Mouse (Mus musculus) forebrain, embryonic 11.5 days (tissue): ENCODE data around the gene Trak1. TPM values are rescaled to one million over a fixed set of nuclear protein-coding genes. Genes with fewer than 3 reads are reported as not detected.
A peak's percentile ranks its signal among the peaks of the same experiment; 100 is the strongest.

Experiments used
- ATAC-seq: fragments of 200-750 bp; cut with Nextera tagmentation; replicated peaks from 2 replicates; pipeline ENCODE4 v1.8.0; 2017; ENCODE audit warnings: moderate TSS enrichment; ENCODE audit not compliant: low FRiP score
- DNase-seq: peaks from one replicate; pipeline ENCODE4 v3.0.0-alpha.2; 2017; ENCODE audit warnings: low spot score
- H3K27ac ChIP-seq: fragments of 300-500 bp; sonication (generic); 2 replicates; pipeline ENCODE4 v1.5.1; 2014; ENCODE audit warnings: low read depth, low read length
- H3K27me3 ChIP-seq: fragments of 300-500 bp; sonication (generic); 2 replicates; pipeline ENCODE4 v1.6.1; 2014; ENCODE audit warnings: mild to moderate bottlenecking, low read length, mixed read lengths; ENCODE audit not compliant: control insufficient read depth, insufficient read depth
- H3K36me3 ChIP-seq: fragments of 300-500 bp; sonication (generic); 2 replicates; pipeline ENCODE4 v1.6.1; 2014; ENCODE audit warnings: mild to moderate bottlenecking, low read length, moderate library complexity, mixed read lengths; ENCODE audit not compliant: control insufficient read depth, insufficient read depth
- H3K4me1 ChIP-seq: fragments of 300-500 bp; sonication (generic); replicated peaks from 2 replicates; pipeline ENCODE4 v1.6.1; 2014; ENCODE audit warnings: low read length, mixed read lengths; ENCODE audit not compliant: control insufficient read depth, insufficient read depth
- H3K4me2 ChIP-seq: fragments of 300-500 bp; sonication (generic); 2 replicates; pipeline ENCODE4 v1.6.1; 2014; ENCODE audit warnings: low read depth, mild to moderate bottlenecking, low read length, moderate library complexity, mixed read lengths; ENCODE audit not compliant: severe bottlenecking
- H3K4me3 ChIP-seq: fragments of 300-500 bp; sonication (generic); 2 replicates; pipeline ENCODE4 v1.5.1; 2014; ENCODE audit warnings: low read depth, low read length
- H3K9ac ChIP-seq: fragments of 300-500 bp; sonication (generic); 2 replicates; pipeline ENCODE4 v1.6.1; 2014; ENCODE audit warnings: low read length
- H3K9me3 ChIP-seq: fragments of 300-500 bp; sonication (generic); 2 replicates; pipeline ENCODE4 v1.6.1; 2016; ENCODE audit warnings: low read length, mixed read lengths; ENCODE audit not compliant: control insufficient read depth
- WGBS: fragments of 180-500 bp; shearing (Covaris S2); extraction: QIAGEN DNeasy Blood & Tissue Kit; methylation state at CpG from one replicate; pipeline ENCODE4 v1.1.7; 2014; 5-methylcytosine and 5-hydroxymethylcytosine counted together
- polyA plus RNA-seq: library from polyadenylated mRNA; unstranded; fragments of >200 nt; fragmentation: Nextera tagmentation; extraction: Ambion mirVana; gene quantifications from 2 replicates; pipeline ENCODE4 v1.2.1, GENCODE M21; 2014

The Trak1 gene
- polyA plus RNA-seq, 1 experiment from 2014 or later, result 33.5 TPM

DNA sequence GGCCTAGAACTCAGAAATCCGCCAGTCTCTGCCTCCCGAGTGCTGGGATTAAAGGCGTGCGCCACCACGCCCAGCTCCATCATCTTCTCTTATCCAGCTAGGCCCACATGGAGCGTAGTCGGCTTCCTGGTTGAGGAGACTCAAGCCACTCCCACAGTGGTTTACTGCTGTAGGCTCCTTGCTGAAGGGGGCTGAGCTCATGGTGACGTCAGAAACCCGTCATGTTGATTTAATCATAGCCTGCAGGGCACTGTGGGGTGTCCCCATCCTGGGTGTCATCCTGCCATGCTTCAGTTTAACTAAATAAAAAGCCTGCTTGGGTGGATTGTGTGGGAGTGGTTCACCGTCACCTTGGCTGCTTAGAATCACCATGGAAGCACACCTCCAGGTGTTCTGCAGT, 92.0 kb downstream of the Trak1 start:
- Histone ChIP-seq H3K27ac (no peak overlapping the region), H3K4me2 (no peak overlapping the region), H3K4me3 (no peak overlapping the region), H3K9ac (no peak overlapping the region), H3K36me3 (no peaks in the 10 kb centered on the region; the same call in 1 of the 2 replicates), H3K9me3 (no peaks in the 10 kb centered on the region), H3K4me1 (peaks cover 2% of the 10 kb centered on the region; the same call in 1 of the 2 replicates), H3K27me3 (no peaks in the 10 kb centered on the region)
- 90% methylated on average over 10 of the region's 10 CpGs for WGBS
- no peak for ATAC-seq
- no peak for DNase-seq

- Histone ChIP-seq H3K4me2 (no peak overlapping the region), H3K27me3 (no peaks in the 10 kb centered on the region), H3K4me1 (0 out of 2 replicates have a peak, but pooled peaks cover 2% of the 10 kb centered on the region), H3K9ac (no peak overlapping the region), H3K36me3 (no peaks in the 10 kb centered on the region; the same call in 1 of the 2 replicates), H3K27ac (no peak overlapping the region), H3K9me3 (no peaks in the 10 kb centered on the region), H3K4me3 (no peak overlapping the region)
- ATAC-seq (no peak), DNase-seq (peak; percentile 48)
- 93% methylated on average over 13 of the region's 13 CpGs for WGBS
These were observed 94.6 kb downstream of the Trak1 start for GRCm38 (mm10) chr9:121391898-121392297.

GRCm38 (mm10) chr9:121392427-121392826, 95.1 kb downstream of the Trak1 start:
- Histone ChIP-seq H3K4me2 (no peak overlapping the region), H3K9ac (no peak overlapping the region), H3K4me1 (0 out of 2 replicates have a peak, but pooled peaks cover 2% of the 10 kb centered on the region), H3K27me3 (no peaks in the 10 kb centered on the region), H3K36me3 (no peaks in the 10 kb centered on the region; the same call in 1 of the 2 replicates), H3K4me3 (no peak overlapping the region), H3K9me3 (no peaks in the 10 kb centered on the region), H3K27ac (no peak overlapping the region)
- WGBS, result 47% methylated on average over 5 of the region's 5 CpGs
- peak; percentile 75 for DNase-seq
- ATAC-seq, result no peak

GRCm38 (mm10) chr9:121393104-121393503, 95.8 kb downstream of the Trak1 start:
- Histone ChIP-seq H3K27me3 (no peaks in the 10 kb centered on the region), H3K4me1 (no peaks in the 10 kb centered on the region), H3K4me2 (no peak overlapping the region), H3K9me3 (no peaks in the 10 kb centered on the region), H3K4me3 (no peak overlapping the region), H3K36me3 (no peaks in the 10 kb centered on the region; the same call in 1 of the 2 replicates), H3K9ac (no peak overlapping the region), H3K27ac (no peak overlapping the region)
- peak; percentile 48 for DNase-seq
- no peak for ATAC-seq
- WGBS, result 95% methylated on average over 4 of the region's 4 CpGs

DNA sequence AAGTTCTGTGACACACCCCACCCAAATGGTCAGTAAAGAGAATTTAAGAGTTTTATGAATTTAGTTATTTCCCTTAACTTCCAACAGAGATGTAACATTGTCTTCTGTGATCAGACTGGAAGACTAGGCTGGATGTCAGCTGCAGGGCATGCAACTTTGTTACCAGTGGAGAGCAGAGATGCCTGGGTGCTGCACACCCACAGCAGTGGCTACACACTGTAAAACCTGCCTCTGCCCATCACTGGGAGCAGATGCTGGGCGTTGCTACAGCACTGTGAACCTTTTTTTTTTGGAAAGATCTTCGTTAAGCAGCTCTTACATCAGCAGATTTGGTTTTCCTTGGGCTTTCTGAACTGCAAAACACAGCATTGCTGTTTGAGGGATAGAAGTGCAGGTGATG, 97.6 kb downstream of the Trak1 start:
- Histone ChIP-seq H3K36me3 (no peaks in the 10 kb centered on the region; the same call in 1 of the 2 replicates), H3K27me3 (no peaks in the 10 kb centered on the region), H3K4me1 (0 out of 2 replicates have a peak, but pooled peaks cover 2% of the 10 kb centered on the region), H3K27ac (no peak overlapping the region), H3K9me3 (no peaks in the 10 kb centered on the region), H3K9ac (no peak overlapping the region), H3K4me2 (no peak overlapping the region), H3K4me3 (no peak overlapping the region)
- DNase-seq (no peak), ATAC-seq (no peak)
- 78% methylated on average over 2 of the region's 2 CpGs for WGBS

- Histone ChIP-seq H3K4me3 (no peak overlapping the region), H3K9ac (no peak overlapping the region), H3K27ac (no peak overlapping the region), H3K9me3 (no peaks in the 10 kb centered on the region), H3K36me3 (no peaks in the 10 kb centered on the region; the same call in 1 of the 2 replicates), H3K4me1 (0 out of 2 replicates have a peak, but pooled peaks cover 2% of the 10 kb centered on the region), H3K27me3 (no peaks in the 10 kb centered on the region), H3K4me2 (no peak overlapping the region)
- 87% methylated on average over 5 of the region's 5 CpGs for WGBS
- DNase-seq, result no peak
- no peak for ATAC-seq
These were observed 98.5 kb downstream of the Trak1 start for GRCm38 (mm10) chr9:121395812-121396211.

DNA sequence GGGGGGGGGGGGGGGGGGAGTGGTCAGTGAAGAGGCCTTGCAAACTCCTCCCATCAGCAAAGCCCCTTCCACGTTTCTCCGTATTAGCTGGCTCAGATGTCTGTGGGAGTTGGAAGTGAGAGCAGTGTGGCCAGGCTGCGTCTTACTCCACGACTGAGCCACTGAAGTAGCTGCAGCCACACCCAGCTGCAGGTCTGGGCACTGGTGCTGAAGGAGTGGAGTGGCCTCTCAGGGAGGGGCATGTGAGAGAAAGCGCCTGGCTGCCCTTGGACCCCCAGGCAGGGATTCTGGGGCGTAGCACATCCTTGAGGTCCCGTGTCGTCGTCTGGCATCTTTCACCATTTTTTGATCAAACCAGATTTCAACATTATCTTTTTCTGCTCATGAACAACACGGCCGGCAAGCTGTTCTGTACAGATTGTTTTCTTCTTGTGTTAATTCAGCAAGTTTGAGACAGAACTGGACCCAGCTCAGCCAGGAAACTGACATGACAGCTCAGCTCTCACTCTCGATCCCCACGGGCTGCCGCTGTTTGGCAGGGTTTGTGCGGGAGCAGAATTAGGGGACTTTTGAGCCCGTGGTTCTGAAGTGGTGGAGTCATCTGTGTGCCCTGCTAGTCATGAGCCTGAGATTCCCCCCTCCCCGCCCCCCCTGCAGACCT, 100.9 kb downstream of the Trak1 start:
- H3K4me3 ChIP-seq, result no peak overlapping the region
- H3K9ac ChIP-seq, result no peak overlapping the region
- 82% methylated on average over 17 of the region's 17 CpGs for WGBS
- 0 out of 2 replicates have a peak, but pooled peaks cover 2% of the 10 kb centered on the region for H3K4me1 ChIP-seq
- no peaks in the 10 kb centered on the region for H3K27me3 ChIP-seq
- 0 out of 2 replicates have a peak overlapping the region, but pooled peaks have one; percentile 12 for H3K27ac ChIP-seq
- H3K4me2 ChIP-seq, result no peak overlapping the region
- no peaks in the 10 kb centered on the region for H3K9me3 ChIP-seq
- H3K36me3 ChIP-seq, result no peaks in the 10 kb centered on the region
- DNase-seq, result no peak
- no peak for ATAC-seq

- DNase-seq, result no peak
- H3K27me3 ChIP-seq, result no peaks in the 10 kb centered on the region
- H3K4me3 ChIP-seq, result no peak overlapping the region
- no peak overlapping the region for H3K4me2 ChIP-seq
- no peaks in the 10 kb centered on the region for H3K9me3 ChIP-seq
- no peaks in the 10 kb centered on the region for H3K36me3 ChIP-seq
- WGBS, result 75% methylated on average over 7 of the region's 7 CpGs
- 0 out of 2 replicates have a peak overlapping the region, but pooled peaks have one; percentile 12 for H3K27ac ChIP-seq
- no peak for ATAC-seq
- H3K9ac ChIP-seq, result no peak overlapping the region
- H3K4me1 ChIP-seq, result 0 out of 2 replicates have a peak, but pooled peaks cover 2% of the 10 kb centered on the region
These were observed 101.5 kb downstream of the Trak1 start for GRCm38 (mm10) chr9:121398761-121399160.

GRCm38 (mm10) chr9:121400608-121401007, 103.3 kb downstream of the Trak1 start:
- no peak overlapping the region for H3K9ac ChIP-seq
- ATAC-seq, result no peak
- 89% methylated on average over 8 of the region's 8 CpGs for WGBS
- H3K4me2 ChIP-seq, result no peak overlapping the region
- H3K4me3 ChIP-seq, result no peak overlapping the region
- DNase-seq, result no peak
- H3K9me3 ChIP-seq, result no peaks in the 10 kb centered on the region
- H3K36me3 ChIP-seq, result no peaks in the 10 kb centered on the region
- no peaks in the 10 kb centered on the region for H3K27me3 ChIP-seq
- H3K27ac ChIP-seq, result no peak overlapping the region
- H3K4me1 ChIP-seq, result 0 out of 2 replicates have a peak, but pooled peaks cover 2% of the 10 kb centered on the region
